Mouse (Mus musculus): ENCODE measurements at regions not wholly inside any gene's neighbourhood (a gene's known extent, or its start where the extent isn't known, plus 50 kb on each side); places are given as distances from the start of the nearest gene placed in this dataset.
A peak's percentile ranks its signal among the peaks of the same experiment; 100 is the strongest.

DNA sequence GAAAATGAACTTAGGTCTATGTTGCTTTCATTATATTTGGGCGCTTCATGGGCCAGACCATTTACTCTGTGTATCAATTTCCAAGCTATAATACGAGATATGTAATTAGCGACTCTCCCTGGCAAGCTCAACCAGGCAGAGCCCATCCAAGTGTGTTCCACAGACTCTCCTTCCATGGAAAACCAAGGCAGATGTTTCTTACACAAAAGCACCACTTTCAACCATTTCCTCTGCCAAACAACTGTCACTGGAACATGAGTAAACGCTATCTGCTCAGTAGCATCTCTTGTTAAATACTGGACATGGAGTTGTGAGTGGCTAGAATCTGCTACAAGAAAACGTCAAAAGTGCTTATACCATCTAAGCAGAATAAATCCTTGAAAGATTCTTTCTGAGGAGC lies 115.1 kb upstream of the Nhs start:
- Histone ChIP-seq H3K36me3 (ENCODE audit: control insufficient read depth in 1 of 2, insufficient read depth in 2 of 2, low read length in 2 of 2) (peaks cover 0 to 31% of the 10 kb centered on the region in 2 experiments; a peak in 2 of 4 replicates), H3K79me2 (ENCODE audit: control insufficient read depth, insufficient read depth, low read length, poor library complexity) (no peaks in the 10 kb centered on the region), H3K9me3 (replicated peaks; ENCODE audit: insufficient read depth, low read length) (no peaks in the 10 kb centered on the region), H3K27me3 (ENCODE audit: control insufficient read depth in 1 of 2, insufficient read depth in 2 of 2, low read length in 2 of 2) (no peaks in the 10 kb centered on the region), H3K9ac (ENCODE audit: control insufficient read depth, low read depth, low read length, poor library complexity, severe bottlenecking) (no peak overlapping the region), H3K27ac (ENCODE audit: control insufficient read depth, low read depth, low read length) (no peak overlapping the region), H3K4me1 (ENCODE audit: control insufficient read depth in 1 of 2, insufficient read depth in 2 of 2, low read length in 2 of 2) (peaks cover 19% of the 10 kb centered on the region in 2 experiments), H3K4me3 (ENCODE audit: control insufficient read depth in 1 of 2, insufficient read depth in 1 of 2, low read depth in 2 of 2, low read length in 2 of 2) (no peak overlapping the region)
- TF ChIP-seq MYC (IDR thresholded peaks at IDR 0.05; ENCODE audit: low read depth, low read length): no peak
- no peak for TF ChIP-seq JUND (IDR thresholded peaks at IDR 0.05; ENCODE audit: low read depth, low read length)
- no peak for TF ChIP-seq MAZ (IDR thresholded peaks at IDR 0.05; ENCODE audit: low read depth, low read length)
- TF ChIP-seq ZKSCAN1 (IDR thresholded peaks at IDR 0.05; ENCODE audit: low read depth, low read length): no peak
- no peak for TF ChIP-seq BHLHE40 (IDR thresholded peaks at IDR 0.05; ENCODE audit: borderline replicate concordance, low read depth, low read length)
- no peak for DNase-seq (ENCODE audit: low read depth, low spot score)

DNA sequence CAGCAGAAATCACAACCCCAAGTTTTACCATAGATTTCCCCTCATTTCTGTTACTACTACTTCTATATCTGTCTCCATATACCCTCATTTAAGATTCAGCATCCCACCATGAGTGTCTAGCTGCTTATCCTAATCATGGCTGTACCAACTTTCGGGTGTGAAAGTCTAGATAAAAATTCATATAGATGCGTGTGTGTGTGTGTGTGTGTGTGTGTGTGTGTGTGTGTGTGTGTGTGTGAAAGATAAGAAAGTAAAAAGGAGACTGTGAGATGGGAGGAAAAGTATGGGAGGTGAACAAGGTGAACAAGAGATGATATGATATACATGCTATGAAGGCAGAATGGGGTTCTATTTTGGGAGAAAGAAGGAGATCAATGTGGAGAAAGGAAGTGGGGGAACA lies 111.7 kb upstream of the Nhs start:
- peaks cover 0 to 43% of the 10 kb centered on the region in 2 experiments; a peak in 2 of 4 replicates for H3K36me3 ChIP-seq (ENCODE audit: control insufficient read depth in 1 of 2, insufficient read depth in 2 of 2, low read length in 2 of 2)
- no peak overlapping the region for H3K4me3 ChIP-seq (ENCODE audit: control insufficient read depth in 1 of 2, insufficient read depth in 1 of 2, low read depth in 2 of 2, low read length in 2 of 2)
- no peak overlapping the region for H3K9ac ChIP-seq (ENCODE audit: control insufficient read depth, low read depth, low read length, poor library complexity, severe bottlenecking)
- peak overlapping the region; percentile 62 for H3K27ac ChIP-seq (ENCODE audit: control insufficient read depth, low read depth, low read length)
- H3K4me1 ChIP-seq (ENCODE audit: control insufficient read depth in 1 of 2, insufficient read depth in 2 of 2, low read length in 2 of 2): peaks cover 23 to 26% of the 10 kb centered on the region in 2 experiments
- TF ChIP-seq MEF2A (IDR thresholded peaks at IDR 0.05; ENCODE audit: extremely low read depth, insufficient replicate concordance, low read depth, low read length, poor library complexity, severe bottlenecking): 0 out of 2 replicates have a peak, but pooled peaks have one; percentile 54
- TF ChIP-seq SIN3A (IDR thresholded peaks at IDR 0.05; ENCODE audit: low read length): 0 out of 2 replicates have a peak, but pooled peaks have one; percentile 29
- TF ChIP-seq JUND (IDR thresholded peaks at IDR 0.05; ENCODE audit: low read depth, low read length): no peak
- TF ChIP-seq MYB (IDR thresholded peaks at IDR 0.05; ENCODE audit: low read depth, low read length): 0 out of 2 replicates have a peak, but pooled peaks have one; percentile 33
- TF ChIP-seq HCFC1 (IDR thresholded peaks at IDR 0.05; ENCODE audit: low read depth, low read length): 0 out of 2 replicates have a peak, but pooled peaks have one; percentile 22
- no peak for TF ChIP-seq GABPA (IDR thresholded peaks at IDR 0.05; ENCODE audit: low read depth, low read length)
- 0 out of 2 replicates have a peak, but pooled peaks have one; percentile 37 for TF ChIP-seq MAFK (IDR thresholded peaks at IDR 0.05; ENCODE audit: borderline replicate concordance, low read depth, low read length)
- TF ChIP-seq TAL1 (IDR thresholded peaks at IDR 0.05; ENCODE audit: low read length): peak; percentile 16; the same call in 1 of the 2 replicates
- no peak for TF ChIP-seq UBTF (IDR thresholded peaks at IDR 0.05; ENCODE audit: borderline replicate concordance, insufficient read depth, low read depth, low read length)
- TF ChIP-seq GATA1 (IDR thresholded peaks at IDR 0.05; ENCODE audit: low read depth, low read length): no peak; the same call in 1 of the 2 replicates
- 0 out of 2 replicates have a peak, but pooled peaks have one; percentile 9 for TF ChIP-seq BHLHE40 (IDR thresholded peaks at IDR 0.05; ENCODE audit: borderline replicate concordance, low read depth, low read length)
- no peak for TF ChIP-seq POLR2AphosphoS5 (IDR thresholded peaks at IDR 0.05; ENCODE audit: borderline replicate concordance, low read depth, low read length)
- TF ChIP-seq RCOR1 (IDR thresholded peaks at IDR 0.05; ENCODE audit: low read depth, low read length): peak; percentile 70
- TF ChIP-seq NRF1 (IDR thresholded peaks at IDR 0.05; ENCODE audit: insufficient read depth, low read depth, low read length, poor library complexity, severe bottlenecking): no peak
- TF ChIP-seq ETS1 (IDR thresholded peaks at IDR 0.05; ENCODE audit: low read depth, low read length): peak; percentile 82
- TF ChIP-seq TCF12 (IDR thresholded peaks at IDR 0.05; ENCODE audit: low read depth, low read length): peak; percentile 92
- no peak for TF ChIP-seq USF1 (IDR thresholded peaks at IDR 0.05; ENCODE audit: low read depth, low read length)
- peak; percentile 72 to 89; a peak in 3 of 4 replicates for TF ChIP-seq EP300 (IDR thresholded peaks at IDR 0.05; ENCODE audit: low read depth in 1 of 2, low read length in 2 of 2)
- no peak for TF ChIP-seq ZKSCAN1 (IDR thresholded peaks at IDR 0.05; ENCODE audit: low read depth, low read length)
- TF ChIP-seq CTCF (IDR thresholded peaks at IDR 0.05 in 2 of 3, conservative IDR thresholded peaks at IDR 0.05 in 1 of 3; ENCODE audit: control insufficient read depth in 1 of 3, insufficient read depth in 1 of 3, low read depth in 2 of 3, low read length in 3 of 3, poor library complexity in 1 of 3, severe bottlenecking in 1 of 3): no peak
- TF ChIP-seq MXI1 (IDR thresholded peaks at IDR 0.05; ENCODE audit: low read depth, low read length): peak; percentile 43; the same call in 1 of the 2 replicates
- DNase-seq (ENCODE audit: low read depth, low spot score): no peak
- no peaks in the 10 kb centered on the region for H3K79me2 ChIP-seq (ENCODE audit: control insufficient read depth, insufficient read depth, low read length, poor library complexity)
- no peaks in the 10 kb centered on the region for H3K9me3 ChIP-seq (replicated peaks; ENCODE audit: insufficient read depth, low read length)
- H3K27me3 ChIP-seq (ENCODE audit: control insufficient read depth in 1 of 2, insufficient read depth in 2 of 2, low read length in 2 of 2): no peaks in the 10 kb centered on the region

Measured in MEL (cell line).